8 mouse cellular contexts compared by ENCODE assay signal in the genomic region with DNA sequence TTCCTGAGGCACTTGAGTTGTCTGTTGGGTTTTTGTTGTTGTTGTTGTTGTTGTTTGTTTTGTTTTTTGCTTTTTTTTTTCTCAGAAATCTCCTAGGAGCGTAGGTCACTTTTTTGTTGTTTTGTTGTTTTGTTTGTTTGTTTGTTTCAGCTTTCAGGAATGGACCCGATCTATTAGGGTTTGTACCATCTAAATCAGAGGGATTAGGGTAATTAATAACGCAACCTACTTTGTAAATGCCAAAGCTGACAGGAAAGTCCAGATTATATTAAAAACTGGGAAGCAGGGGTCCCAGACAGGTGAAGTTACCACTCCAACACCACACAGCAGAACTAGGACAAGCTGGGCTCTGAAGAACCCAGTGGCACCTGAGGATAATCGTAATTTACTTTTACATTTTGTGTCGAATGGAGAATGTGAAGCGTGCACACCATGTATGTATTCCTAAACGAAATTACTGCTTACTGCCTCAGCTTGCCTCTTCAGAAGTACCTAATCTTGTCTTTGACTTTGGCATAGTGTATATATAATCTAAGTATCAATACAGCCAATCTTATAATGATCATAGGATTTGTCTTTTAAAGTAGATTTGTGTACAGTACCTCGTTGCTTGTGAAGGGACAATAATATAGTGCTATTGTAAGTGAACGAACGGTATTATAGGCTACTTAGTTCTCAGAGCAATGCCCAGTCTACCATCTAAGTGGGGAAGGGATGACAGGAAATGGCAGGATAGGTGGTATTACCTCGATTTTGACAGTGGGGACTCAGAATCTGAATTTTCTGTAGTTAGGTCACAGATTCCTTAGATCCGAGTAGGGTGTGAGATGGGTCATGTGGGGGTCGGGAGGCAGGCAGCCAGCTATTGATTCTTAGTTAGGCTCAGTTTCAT. TPM values are rescaled to one million over a fixed set of nuclear protein-coding genes. Genes with fewer than 3 reads are reported as not detected.
DNase-seq lines count a peak whose midpoint lies in the region; ATAC-seq and TF ChIP-seq lines count a peak whose summit lies in the region.

No protein-coding gene starts in this region.

- WGBS in lung, embryonic 16.5 days: 55% methylated on average over 13 of the region's 13 CpGs
- WGBS in lung, adult 2 months: 59% methylated on average over 13 of the region's 13 CpGs
- 71% methylated on average over 13 of the region's 13 CpGs for WGBS in limb, embryonic 10.5 days

- no peak for DNase-seq in lung, adult 2 months
- DNase-seq in limb, embryonic 10.5 days (ENCODE audit: low spot score): no peak
- DNase-seq in retina, embryonic 14.5 days (ENCODE audit: low spot score): peak; percentile 9
- no peak for DNase-seq in MN1 (ENCODE audit: low spot score)
- DNase-seq in adrenal gland, postnatal 25 days: no peak
- no peak for DNase-seq in layer of hippocampus, adult 9-11 months

- TF ChIP-seq CTCF in lung, adult 2 months (IDR thresholded peaks at IDR 0.05; ENCODE audit: insufficient read depth, low read length): no peak
- TF ChIP-seq CTCF in embryonic fibroblast, embryonic 13.5 days (IDR thresholded peaks at IDR 0.05; ENCODE audit: borderline replicate concordance, insufficient read depth, low read length): no peak

- H3K4me2 ChIP-seq in lung, embryonic 16.5 days (ENCODE audit: low read depth, low read length): peak overlapping the region; percentile 98

- H3K9ac ChIP-seq in lung, embryonic 16.5 days (ENCODE audit: low read length): no peak overlapping the region; the same call in 1 of the 2 replicates

- H3K27ac ChIP-seq in lung, embryonic 16.5 days (ENCODE audit: low read length): no peak overlapping the region
- no peak overlapping the region for H3K27ac ChIP-seq in embryonic fibroblast, embryonic 13.5 days (ENCODE audit: insufficient read depth, low read length)
- peak overlapping the region; percentile 88; the same call in 1 of the 2 replicates for H3K27ac ChIP-seq in limb, embryonic 10.5 days

- H3K9me3 ChIP-seq in lung, embryonic 16.5 days (ENCODE audit: control insufficient read depth, low read length): no peaks in the 10 kb centered on the region
- no peaks in the 10 kb centered on the region for H3K9me3 ChIP-seq in limb, embryonic 10.5 days (replicated peaks)

- TF ChIP-seq POLR2A in lung, adult 2 months (IDR thresholded peaks at IDR 0.05; ENCODE audit: borderline replicate concordance, extremely low read depth, low read depth, low read length): no peak
- no peak for TF ChIP-seq POLR2A in embryonic fibroblast, embryonic 13.5 days (IDR thresholded peaks at IDR 0.05; ENCODE audit: low read depth, low read length)

- H3K27me3 ChIP-seq in lung, embryonic 16.5 days (ENCODE audit: control insufficient read depth, insufficient read depth, low read depth, low read length): peaks cover 10% of the 10 kb centered on the region
- 0 out of 2 replicates have a peak, but pooled peaks cover 4% of the 10 kb centered on the region for H3K27me3 ChIP-seq in limb, embryonic 10.5 days (ENCODE audit: low read depth, poor library complexity, severe bottlenecking)

- H3K4me3 ChIP-seq in lung, embryonic 16.5 days (ENCODE audit: low read length): peak overlapping the region; percentile 71
- H3K4me3 ChIP-seq in lung, adult 2 months (replicated peaks; ENCODE audit: extremely low read depth, low read depth, low read length): no peak overlapping the region
- H3K4me3 ChIP-seq in embryonic fibroblast, embryonic 13.5 days (ENCODE audit: insufficient read depth, low read length): peak overlapping the region; percentile 96
- peak overlapping the region; percentile 76 for H3K4me3 ChIP-seq in limb, embryonic 10.5 days

- H3K4me1 ChIP-seq in lung, embryonic 16.5 days (replicated peaks; ENCODE audit: control insufficient read depth, insufficient read depth, low read length): no peaks in the 10 kb centered on the region
- H3K4me1 ChIP-seq in lung, adult 2 months (ENCODE audit: control insufficient read depth, insufficient read depth, low read length): no peaks in the 10 kb centered on the region; the same call in 1 of the 2 replicates
- peaks cover 11% of the 10 kb centered on the region for H3K4me1 ChIP-seq in embryonic fibroblast, embryonic 13.5 days (ENCODE audit: control insufficient read depth, insufficient read depth, low read length)
- H3K4me1 ChIP-seq in limb, embryonic 10.5 days: peaks cover 12% of the 10 kb centered on the region

- ATAC-seq in lung, embryonic 16.5 days (ENCODE audit: low read depth): no peak

- no peaks in the 10 kb centered on the region for H3K36me3 ChIP-seq in lung, embryonic 16.5 days (ENCODE audit: control insufficient read depth, insufficient read depth, low read length)
- H3K36me3 ChIP-seq in limb, embryonic 10.5 days: no peaks in the 10 kb centered on the region

RNA-seq across cellular contexts. Expression of a gene that starts 31.5 kb away (rescaled TPM):
- 44.2 and 47.0 TPM in 2 replicates for polyA plus RNA-seq in lung, embryonic 16.5 days (2015; fragmentation: Nextera tagmentation; extraction: Ambion mirVana)
- polyA plus RNA-seq in lung, adult 2 months (2012; rRNA removed): 8.6 and 12.0 TPM in 2 replicates
- polyA plus RNA-seq in embryonic fibroblast, embryonic 13.5 days (2011; ENCODE audit: insufficient read length, low read depth, missing spikeins): 23.2 and 26.8 TPM in 2 replicates
- polyA plus RNA-seq in limb, embryonic 10.5 days (2016; fragmentation: Nextera tagmentation; extraction: Ambion mirVana): 52.5 and 55.3 TPM in 2 replicates
- total RNA-seq in adrenal gland, postnatal 25 days (2021): 41.4 and 43.5 TPM in 2 replicates
